Mouse (Mus musculus) megakaryocyte, embryonic 14.5 days (primary cell): ENCODE results near the gene Pramef20.

ENCODE experiments used
- FLI1 ChIP-seq: IDR thresholded peaks from 2 replicates; pipeline ENCODE4 v1.6.1; 2012; ENCODE audit warnings: low read length, inconsistent platforms, mixed read lengths
- GATA1 ChIP-seq: IDR thresholded peaks from 3 replicates; pipeline ENCODE4 v1.6.1; 2012; ENCODE audit warnings: mixed read lengths, low read length, inconsistent platforms, borderline replicate concordance

DNA sequence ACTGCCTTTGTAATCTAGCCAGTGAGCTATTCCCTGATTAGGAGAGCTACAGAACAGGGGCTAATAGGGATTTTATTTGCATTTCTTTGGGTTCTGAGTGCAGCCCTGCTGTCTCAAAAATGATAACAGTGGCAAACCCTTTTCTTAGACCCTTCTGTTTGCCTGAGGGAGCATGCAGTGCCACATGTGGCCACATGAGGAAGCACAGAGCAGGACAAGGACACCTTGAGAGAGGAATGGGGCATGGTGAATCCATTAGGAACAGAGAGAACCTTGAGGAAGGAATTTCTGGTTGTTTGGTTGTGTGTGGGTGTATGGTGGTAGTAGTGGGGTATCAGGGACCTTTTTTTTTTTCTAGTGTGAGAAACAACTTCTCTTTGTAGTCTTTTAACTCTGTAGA lies 42.9 kb upstream of the Pramef20 start:
- TF ChIP-seq GATA1 (no peak), FLI1 (no peak)
